Mouse (Mus musculus) testis, adult 2 months (tissue): Measurements from ENCODE around the gene Rab3c.

Experiments
- CTCF ChIP-seq: fragments of 200-500 bp; IDR thresholded peaks from 2 replicates; pipeline ENCODE4 v1.5.1; 2012; ENCODE audit warnings: low read depth, mild to moderate bottlenecking, inconsistent platforms, low read length, moderate library complexity; ENCODE audit not compliant: control insufficient read depth, insufficient read depth, insufficient replicate concordance
- POLR2A ChIP-seq: fragments of 200-500 bp; IDR thresholded peaks from 2 replicates; pipeline ENCODE4 v1.6.1; 2012; ENCODE audit warnings: low read depth, mild to moderate bottlenecking, inconsistent platforms, low read length, moderate library complexity; ENCODE audit not compliant: control insufficient read depth

GRCm38 (mm10) chr13:110116316-110116715 is 164.5 kb downstream of the Rab3c start:
- TF ChIP-seq POLR2A (no peak), CTCF (no peak)
